ENCODE assay signal across 17 mouse cellular contexts in the genomic region with DNA sequence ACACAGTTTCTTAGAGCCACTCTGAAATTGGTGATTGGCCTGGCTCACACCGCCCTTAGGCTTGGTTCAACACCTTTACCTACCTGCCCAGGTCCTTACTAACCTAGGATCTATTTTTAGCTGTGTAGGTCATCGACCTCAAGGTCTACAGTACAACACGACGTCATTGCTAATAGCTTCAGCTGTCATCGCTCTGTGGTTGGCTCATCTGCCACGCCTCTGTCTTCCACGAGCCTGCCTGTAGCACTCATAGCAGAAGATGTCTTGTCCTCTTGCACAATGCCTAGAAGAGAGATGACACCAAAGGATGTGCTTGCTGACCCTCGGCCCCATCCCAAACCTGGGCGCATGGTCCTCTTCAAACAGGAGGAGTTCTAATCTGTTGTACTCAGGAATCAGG.
"Had no signal": no experiment of that assay in that cellular context is flagged by ENCODE, and none has a peak within 500 bp of the region (broad histone marks: within the 10 kb centered on the region; RNA-seq: fewer than 3 reads in every experiment).

No protein-coding gene starts in this region.

- H3K4me3 ChIP-seq: kidney, embryonic 15.5 days; liver, embryonic 13.5 days; midbrain, embryonic 12.5 days; midbrain, embryonic 15.5 days; neural tube, embryonic 13.5 days; stomach, embryonic 15.5 days had no signal

- H3K9me3 ChIP-seq: kidney, embryonic 15.5 days; liver, embryonic 13.5 days; midbrain, embryonic 12.5 days; midbrain, embryonic 15.5 days; neural tube, embryonic 13.5 days; stomach, embryonic 15.5 days had no signal

- H3K4me2 ChIP-seq: kidney, embryonic 15.5 days; liver, embryonic 13.5 days; lung, embryonic 14.5 days; midbrain, embryonic 12.5 days; midbrain, embryonic 15.5 days; neural tube, embryonic 13.5 days; stomach, embryonic 15.5 days had no signal

- H3K27me3 ChIP-seq: kidney, embryonic 15.5 days; liver, embryonic 13.5 days; midbrain, embryonic 12.5 days; midbrain, embryonic 15.5 days; neural tube, embryonic 13.5 days; stomach, embryonic 15.5 days had no signal

- H3K9ac ChIP-seq: kidney, embryonic 15.5 days; liver, embryonic 13.5 days; lung, embryonic 14.5 days; midbrain, embryonic 12.5 days; midbrain, embryonic 15.5 days; neural tube, embryonic 13.5 days; stomach, embryonic 15.5 days had no signal

- DNase-seq: kidney, adult 8-10 months; kidney, postnatal 14 days; kidney, postnatal 4 days; liver, embryonic 13.5 days; lung, embryonic 14.5 days; retina, postnatal 1 day; right cerebral cortex, postnatal 25 days; spleen, adult 18-20 months; thymus, adult 18-20 months; thymus, postnatal 25 days had no signal

- ATAC-seq: lung, postnatal 0 days; midbrain, embryonic 15.5 days had no signal

- H3K36me3 ChIP-seq: kidney, embryonic 15.5 days; liver, embryonic 13.5 days; midbrain, embryonic 12.5 days; midbrain, embryonic 15.5 days; neural tube, embryonic 13.5 days; stomach, embryonic 15.5 days had no signal

- H3K27ac ChIP-seq: kidney, embryonic 15.5 days; liver, embryonic 13.5 days; macrophage; midbrain, embryonic 12.5 days; midbrain, embryonic 15.5 days; neural tube, embryonic 13.5 days; stomach, embryonic 15.5 days had no signal
